Mouse (Mus musculus) hindbrain, embryonic 14.5 days (tissue): ENCODE results near the gene Gorab. TPM values are rescaled to one million over a fixed set of nuclear protein-coding genes. Genes with fewer than 3 reads are reported as not detected.

Experiments used
- ATAC-seq: fragments of 200-750 bp; cut with Nextera tagmentation; 2 replicates; pipeline ENCODE4 v1.8.0; 2017; ENCODE audit warnings: moderate number of reproducible peaks, mild to moderate bottlenecking, moderate TSS enrichment, moderate library complexity; ENCODE audit not compliant: low FRiP score
- DNase-seq: peaks from one replicate; pipeline ENCODE4 v3.0.0-alpha.2; 2015; ENCODE audit warnings: low spot score
- H3K27ac ChIP-seq: fragments of 300-500 bp; sonication (generic); 2 replicates; pipeline ENCODE4 v1.5.1; 2014; ENCODE audit warnings: mild to moderate bottlenecking, moderate library complexity
- H3K27me3 ChIP-seq: fragments of 300-500 bp; sonication (generic); 2 replicates; pipeline ENCODE4 v1.6.1; 2014; ENCODE audit warnings: mild to moderate bottlenecking, low read length, mixed read lengths; ENCODE audit not compliant: control insufficient read depth, insufficient read depth
- H3K36me3 ChIP-seq: fragments of 300-500 bp; sonication (generic); replicated peaks from 2 replicates; pipeline ENCODE4 v1.6.1; 2014; ENCODE audit not compliant: control insufficient read depth, insufficient read depth
- H3K4me1 ChIP-seq: fragments of 300-500 bp; sonication (generic); replicated peaks from 2 replicates; pipeline ENCODE4 v1.6.1; 2014; ENCODE audit warnings: antibody characterized with exemption, low read length, mixed read lengths; ENCODE audit not compliant: control insufficient read depth, insufficient read depth
- H3K4me2 ChIP-seq: fragments of 300-500 bp; sonication (generic); replicated peaks from 2 replicates; pipeline ENCODE4 v1.6.1; 2014; ENCODE audit warnings: mild to moderate bottlenecking, moderate library complexity
- H3K4me3 ChIP-seq: fragments of 300-500 bp; sonication (generic); replicated peaks from 2 replicates; pipeline ENCODE4 v1.5.1; 2014; ENCODE audit warnings: mild to moderate bottlenecking, low read length
- H3K9ac ChIP-seq: fragments of 300-500 bp; sonication (generic); 2 replicates; pipeline ENCODE4 v1.6.1; 2014
- H3K9me3 ChIP-seq: fragments of 300-500 bp; sonication (generic); 2 replicates; pipeline ENCODE4 v1.6.1; 2016; ENCODE audit warnings: low read length; ENCODE audit not compliant: control insufficient read depth
- WGBS: fragments of 180-500 bp; shearing (Covaris S2); extraction: QIAGEN DNeasy Blood & Tissue Kit; methylation state at CpG from one replicate; pipeline ENCODE4 v1.1.7; 2014; 5-methylcytosine and 5-hydroxymethylcytosine counted together
- polyA plus RNA-seq: library from polyadenylated mRNA; unstranded; fragments of >200 nt; fragmentation: Nextera tagmentation; extraction: Ambion mirVana; gene quantifications from 2 replicates; pipeline ENCODE4 v1.2.1, GENCODE M21; 2014

Gorab gene
- polyA plus RNA-seq: 20.5 and 22.2 TPM in 2 replicates

DNA sequence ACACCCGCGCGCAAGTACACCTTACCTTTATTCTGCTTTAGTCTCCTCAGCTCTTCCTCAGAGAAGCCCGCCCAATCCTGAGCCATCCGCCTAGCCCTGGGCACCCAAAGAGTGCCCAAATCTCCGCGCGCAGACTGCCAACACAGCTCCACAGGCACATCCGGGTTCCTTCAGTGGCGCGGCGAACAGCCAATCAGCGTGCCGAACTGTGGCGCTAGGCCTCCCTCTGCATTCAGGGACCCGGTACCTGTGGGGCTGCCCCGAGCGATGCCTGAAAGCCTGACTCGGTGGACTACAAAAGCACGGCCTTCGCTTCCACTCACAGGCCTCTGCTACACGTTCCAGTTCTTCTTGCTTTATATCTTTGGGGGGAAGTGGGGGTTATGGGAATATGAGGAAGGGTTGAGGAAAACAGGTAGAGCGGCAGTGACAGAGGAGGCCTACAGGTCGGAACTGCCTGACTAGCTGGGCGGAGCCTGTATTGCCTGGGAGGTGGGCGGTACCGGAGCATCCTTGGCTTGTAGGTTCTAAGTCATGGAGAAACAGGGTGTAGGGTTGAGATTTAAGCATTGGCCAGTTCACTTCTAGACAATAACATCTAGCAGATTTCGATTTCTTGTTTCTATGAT is at the start of gene Gorab:
Gorab (minus strand) TSS at position 172 of the 629 bp plus-strand sequence.
- ATAC-seq (peak; percentile 100), DNase-seq (peak; percentile 93)
- Histone ChIP-seq H3K9me3 (no peaks in the 10 kb centered on the region), H3K4me3 (peak within 1 kb of the TSS; percentile 78), H3K4me2 (peak within 1 kb of the TSS; percentile 84), H3K27ac (peak within 1 kb of the TSS; percentile 82), H3K9ac (peak within 1 kb of the TSS; percentile 80), H3K27me3 (no peaks in the 10 kb centered on the region), H3K36me3 (no peaks in the 10 kb centered on the region), H3K4me1 (peaks cover 14% of the 10 kb centered on the region)
- WGBS: under 1% methylated on average over 28 of the region's 28 CpGs

DNA sequence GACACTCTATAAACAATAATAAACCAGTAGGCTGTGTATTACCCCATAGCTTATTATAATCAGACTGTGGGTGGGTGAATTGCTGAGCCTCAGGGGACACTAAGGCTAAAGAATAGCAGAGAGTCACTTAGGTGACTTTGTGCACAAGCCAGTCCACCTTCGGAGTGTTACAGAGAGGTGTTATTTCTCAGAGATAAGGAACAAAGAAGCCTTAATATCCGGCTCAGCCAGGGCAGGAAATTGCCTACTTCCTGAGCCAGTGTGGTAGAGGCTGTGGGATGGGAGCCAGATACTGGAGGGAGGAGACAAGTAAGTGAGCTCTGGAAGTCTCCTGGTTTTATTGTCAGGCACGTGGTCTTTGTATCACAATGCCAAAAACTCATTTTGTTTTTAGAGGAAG is 40.4 kb upstream of the Gorab start:
- Histone ChIP-seq H3K9ac (no peak overlapping the region), H3K4me3 (no peak overlapping the region), H3K27ac (no peak overlapping the region), H3K4me1 (no peaks in the 10 kb centered on the region), H3K9me3 (no peaks in the 10 kb centered on the region), H3K27me3 (no peaks in the 10 kb centered on the region), H3K36me3 (no peaks in the 10 kb centered on the region), H3K4me2 (no peak overlapping the region)
- 60% methylated on average over 3 of the region's 3 CpGs for WGBS
- ATAC-seq: no peak
- no peak for DNase-seq

DNA sequence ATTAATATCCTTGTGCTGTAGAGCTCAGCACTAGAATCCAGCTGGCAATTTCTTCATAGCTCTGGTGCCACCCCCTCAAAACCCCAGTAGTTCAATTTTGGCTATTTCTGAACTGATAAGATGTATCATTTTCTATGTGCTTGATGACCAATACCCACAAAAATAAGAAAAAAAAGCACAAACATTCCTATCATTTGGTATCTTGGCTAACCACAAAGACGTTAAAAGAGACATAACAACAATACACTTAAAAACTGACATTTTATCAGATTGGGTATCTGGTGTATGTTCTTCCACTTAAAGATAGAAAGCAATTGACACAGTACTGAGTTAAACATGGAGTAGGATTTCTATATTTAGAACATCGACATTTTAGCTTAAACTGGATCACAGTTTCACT is 35.5 kb upstream of the Gorab start:
- 93% methylated on average over 2 of the region's 2 CpGs for WGBS

DNA sequence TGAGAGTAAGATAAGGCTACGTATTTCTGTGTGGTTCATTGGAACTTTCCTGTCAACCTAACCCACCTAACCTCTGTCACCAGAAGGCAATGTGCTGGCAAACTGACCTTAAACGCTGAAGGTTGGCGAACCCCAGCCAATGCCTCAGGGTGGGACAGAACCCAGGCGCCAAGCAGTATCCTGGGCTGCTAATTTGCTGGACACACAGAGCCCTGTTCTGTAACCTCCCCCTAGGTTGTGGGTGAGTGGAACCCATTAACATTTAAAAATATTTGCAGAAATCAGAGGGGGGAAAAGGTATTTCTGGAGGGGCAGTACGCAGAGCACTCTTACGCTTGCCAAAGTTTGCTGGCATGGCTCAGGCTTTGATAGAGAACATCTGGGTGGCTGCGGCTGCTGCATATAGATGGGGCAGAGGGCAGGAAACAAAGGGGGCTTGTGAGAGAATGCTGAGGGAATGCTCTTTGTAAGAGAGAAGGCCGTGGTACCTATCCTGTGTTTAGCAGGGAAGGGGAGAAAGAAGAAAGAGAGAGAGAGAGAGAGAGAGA is 20.1 kb upstream of the Gorab start:
- Histone ChIP-seq H3K36me3 (no peaks in the 10 kb centered on the region), H3K9me3 (no peaks in the 10 kb centered on the region)

More for the DNA sequence above, 35.5 kb upstream of the Gorab start:
- ATAC-seq (no peak), DNase-seq (no peak)
- Histone ChIP-seq H3K4me3 (no peak overlapping the region), H3K4me2 (no peak overlapping the region), H3K27me3 (no peaks in the 10 kb centered on the region), H3K36me3 (no peaks in the 10 kb centered on the region), H3K27ac (no peak overlapping the region), H3K4me1 (no peaks in the 10 kb centered on the region), H3K9ac (no peak overlapping the region), H3K9me3 (no peaks in the 10 kb centered on the region)

DNA sequence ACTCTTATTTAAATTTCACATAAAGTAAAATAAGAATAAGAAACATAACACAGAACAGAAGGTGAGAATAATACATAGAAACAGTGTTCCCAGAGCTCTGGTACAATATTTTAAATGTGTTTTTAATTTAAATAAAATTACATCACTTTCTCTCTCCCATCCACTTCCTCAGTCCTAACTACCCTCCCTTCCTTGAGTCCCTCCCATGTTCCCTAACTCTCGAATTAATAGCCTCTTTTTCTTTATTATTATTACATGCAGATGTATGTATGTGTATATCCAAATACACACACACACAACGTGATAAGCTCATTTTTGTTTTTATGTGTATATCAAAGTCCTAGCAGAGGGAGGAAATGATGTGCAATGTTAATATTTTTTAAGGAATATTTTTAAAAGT is 13.7 kb upstream of the Gorab start:
- ATAC-seq: no peak
- Histone ChIP-seq H3K27me3 (no peaks in the 10 kb centered on the region), H3K4me3 (no peak overlapping the region), H3K9ac (no peak overlapping the region), H3K9me3 (no peaks in the 10 kb centered on the region), H3K4me2 (no peak overlapping the region), H3K36me3 (no peaks in the 10 kb centered on the region), H3K4me1 (no peaks in the 10 kb centered on the region), H3K27ac (no peak overlapping the region)
- no peak for DNase-seq
- 74% methylated on average over 2 of the region's 2 CpGs for WGBS

More for the DNA sequence above, 20.1 kb upstream of the Gorab start:
- ATAC-seq (no peak), DNase-seq (no peak)
- Histone ChIP-seq H3K27ac (no peak overlapping the region), H3K4me2 (no peak overlapping the region), H3K4me3 (no peak overlapping the region), H3K4me1 (no peaks in the 10 kb centered on the region), H3K27me3 (no peaks in the 10 kb centered on the region), H3K9ac (no peak overlapping the region)
- 69% methylated on average over 8 of the region's 8 CpGs for WGBS

DNA sequence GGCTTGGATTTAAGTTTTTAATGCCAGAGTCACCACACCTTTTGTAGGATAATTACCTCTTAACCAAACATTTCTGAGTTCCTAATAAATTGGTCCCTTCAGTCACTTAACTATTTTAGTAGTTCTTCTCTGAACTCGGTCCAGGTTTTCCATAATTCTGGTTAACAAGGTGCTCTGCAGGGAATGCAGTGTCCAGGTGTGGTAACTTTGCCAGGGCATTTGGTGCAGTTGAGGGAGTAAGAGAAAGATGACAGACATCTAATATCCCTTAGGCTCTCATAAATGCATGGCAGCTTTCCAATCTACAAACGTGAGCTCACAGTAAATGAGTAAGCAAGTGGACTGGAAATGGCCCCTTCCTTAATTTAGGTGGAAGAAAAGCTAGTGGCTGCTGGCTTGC is 10.7 kb upstream of the Gorab start:
- Histone ChIP-seq H3K36me3 (no peaks in the 10 kb centered on the region), H3K27me3 (no peaks in the 10 kb centered on the region), H3K4me1 (no peaks in the 10 kb centered on the region), H3K9me3 (no peaks in the 10 kb centered on the region), H3K4me2 (no peak overlapping the region), H3K9ac (no peak overlapping the region), H3K4me3 (no peak overlapping the region), H3K27ac (no peak overlapping the region)
- no peak for ATAC-seq
- 77% methylated on average over 2 of the region's 2 CpGs for WGBS
- no peak for DNase-seq

DNA sequence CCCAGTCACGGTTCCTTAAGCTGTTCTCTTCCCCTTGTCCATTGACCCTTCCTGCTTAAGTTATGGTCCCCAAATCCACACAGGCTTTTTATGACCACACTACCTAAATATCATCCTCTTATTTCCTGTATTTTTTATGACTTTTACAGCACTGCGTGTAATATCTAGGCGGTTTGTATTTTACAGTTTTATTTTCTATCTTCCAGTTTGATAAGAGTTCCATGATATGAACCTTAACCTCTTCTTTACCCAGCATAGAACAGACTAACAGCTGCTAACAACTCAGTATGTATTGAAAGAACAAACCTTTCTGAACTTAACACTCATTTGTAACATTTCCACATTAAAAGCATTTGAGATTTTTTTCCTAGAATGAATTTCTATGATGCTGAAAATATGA is 2.7 kb upstream of the Gorab start:
- no peak for ATAC-seq
- H3K9ac ChIP-seq: no peak overlapping the region
- no peak overlapping the region for H3K4me3 ChIP-seq
- H3K27me3 ChIP-seq: no peaks in the 10 kb centered on the region
- no peaks in the 10 kb centered on the region for H3K9me3 ChIP-seq
- no peak overlapping the region for H3K27ac ChIP-seq
- no peak overlapping the region for H3K4me2 ChIP-seq
- no peak for DNase-seq
- H3K36me3 ChIP-seq: no peaks in the 10 kb centered on the region
- peaks cover 14% of the 10 kb centered on the region for H3K4me1 ChIP-seq
- WGBS: 83% methylated on average over 3 of the region's 3 CpGs

DNA sequence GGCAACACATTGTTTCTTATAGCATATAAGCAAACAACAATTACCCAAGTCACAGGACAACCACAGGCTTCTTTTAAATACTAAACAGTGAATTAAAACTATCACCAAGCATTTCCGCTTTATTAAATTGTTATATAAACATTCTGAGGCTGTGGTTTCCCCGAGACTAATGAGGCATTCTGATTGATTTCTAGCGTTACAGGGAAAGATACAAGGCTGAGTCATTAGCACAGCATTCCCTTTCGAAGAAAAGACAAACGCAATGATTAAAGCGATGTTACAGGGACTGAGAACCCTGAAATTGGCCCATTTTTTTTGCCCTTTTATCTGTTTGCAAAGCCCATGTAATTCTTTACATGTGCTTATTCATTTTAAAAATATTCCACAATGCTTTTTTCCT is 12.1 kb downstream of the Gorab start:
- ATAC-seq (no peak), DNase-seq (no peak)
- Histone ChIP-seq H3K27me3 (no peaks in the 10 kb centered on the region), H3K4me3 (no peak overlapping the region), H3K27ac (no peak overlapping the region), H3K4me2 (no peak overlapping the region), H3K9ac (no peak overlapping the region), H3K4me1 (no peaks in the 10 kb centered on the region), H3K9me3 (no peaks in the 10 kb centered on the region), H3K36me3 (peaks cover 79% of the 10 kb centered on the region)
- WGBS: 82% methylated on average over 6 of the region's 6 CpGs

DNA sequence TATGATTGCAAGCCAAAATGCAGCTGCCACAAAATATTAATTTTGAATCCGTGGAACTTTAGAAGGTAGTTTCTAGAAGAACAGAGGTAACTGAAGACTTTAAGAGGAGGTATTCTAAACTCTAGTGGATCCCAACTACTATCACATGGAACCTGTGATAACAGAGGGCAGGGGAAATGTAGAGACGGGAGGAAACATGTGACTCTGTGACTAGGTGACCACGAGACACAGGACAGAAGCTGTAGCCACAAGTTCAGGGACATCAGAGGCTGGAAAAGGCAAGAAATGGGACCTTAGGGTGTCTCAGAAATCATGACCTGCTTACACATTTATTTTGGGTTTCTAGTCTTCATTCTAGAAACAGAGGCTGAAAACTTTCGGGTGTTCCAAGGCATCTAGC is 13.4 kb downstream of the Gorab start:
- Histone ChIP-seq H3K4me2 (no peak overlapping the region), H3K4me1 (no peaks in the 10 kb centered on the region), H3K27me3 (no peaks in the 10 kb centered on the region), H3K27ac (no peak overlapping the region), H3K36me3 (peaks cover 81% of the 10 kb centered on the region), H3K9me3 (no peaks in the 10 kb centered on the region), H3K4me3 (no peak overlapping the region), H3K9ac (no peak overlapping the region)
- WGBS: 93% methylated on average over 4 of the region's 4 CpGs
- no peak for ATAC-seq
- no peak for DNase-seq

DNA sequence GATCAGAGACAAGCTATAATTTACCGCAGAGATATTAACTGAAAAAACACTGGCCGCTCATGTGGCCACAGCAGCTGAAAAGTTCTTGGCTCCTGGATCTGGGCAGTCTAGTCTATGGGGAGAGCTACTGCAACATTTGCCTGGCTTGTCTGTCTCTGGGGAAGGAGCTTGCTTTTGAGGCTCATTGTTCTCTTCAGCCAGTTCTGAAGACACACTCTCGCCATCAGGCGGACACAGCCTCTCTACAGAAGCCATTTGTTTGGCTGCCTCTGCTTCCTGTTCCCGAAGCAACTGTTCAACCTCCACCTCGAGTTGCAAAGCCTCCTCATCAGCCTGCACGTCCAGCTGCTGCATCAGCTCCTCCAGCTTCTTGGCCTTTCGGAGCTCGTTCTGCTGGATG is 17.3 kb downstream of the Gorab start:
- H3K4me2 ChIP-seq: no peak overlapping the region
- H3K36me3 ChIP-seq: peaks cover 60% of the 10 kb centered on the region
- no peaks in the 10 kb centered on the region for H3K27me3 ChIP-seq
- H3K9me3 ChIP-seq: no peaks in the 10 kb centered on the region
- WGBS: 89% methylated on average over 9 of the region's 9 CpGs
- no peak overlapping the region for H3K9ac ChIP-seq
- DNase-seq (no peak), ATAC-seq (no peak)
- H3K4me1 ChIP-seq: no peaks in the 10 kb centered on the region
- H3K4me3 ChIP-seq: no peak overlapping the region
- no peak overlapping the region for H3K27ac ChIP-seq
